Mouse (Mus musculus) neutrophil, adult 65 days (primary cell): ENCODE data around the gene Slc35e3. TPM values are rescaled to one million over a fixed set of nuclear protein-coding genes. Genes with fewer than 3 reads are reported as not detected.

Experiments used
- total RNA-seq: library from RNA; stranded (reverse); gene quantifications from 2 replicates; pipeline ENCODE4 v1.2.4, GENCODE M21; 2023

Slc35e3 gene
- total RNA-seq = 4.0 and 5.0 TPM in 2 replicates

GRCm38 (mm10) chr10:117746297-117746883, at the start of gene Slc35e3:
TSS of gene Slc35e3 (minus strand) at chr10:117746365.

GRCm38 (mm10) chr10:117792141-117793091, 46.3 kb upstream of the Slc35e3 start, which contains the start of gene Nup107:
TSS of gene Nup107 (minus strand) at chr10:117792705.

GRCm38 (mm10) chr10:117710604-117711141, 35.5 kb downstream of the Slc35e3 start, which contains the start of gene Mdm2:
TSS of gene Mdm2 (minus strand) at chr10:117710758.

Other genes starting within 250 kb of the Slc35e3 start
- 0.13 and 2.0 TPM in 2 replicates for gene Cpm, start 116.9 kb downstream of the Slc35e3 start, total RNA-seq
- 297 and 380 TPM in 2 replicates for gene Mdm2, start 35.6 kb downstream of the Slc35e3 start, total RNA-seq
- 20.7 and 25.3 TPM in 2 replicates for gene Nup107, start 46.3 kb upstream of the Slc35e3 start, total RNA-seq
- gene Rap1b, start 99.7 kb upstream of the Slc35e3 start, total RNA-seq = 443 and 454 TPM in 2 replicates